ENCODE assay signal across 9 mouse cellular contexts in genomic region chr11:31807461-31808215, GRCm38 (mm10).
A peak's percentile ranks its signal among the peaks of the same experiment; 100 is the strongest.
DNase-seq lines count a peak whose midpoint lies in the region; ATAC-seq lines count a peak whose summit lies in the region.
"Had no signal": no experiment of that assay in that cellular context is flagged by ENCODE, and none has a peak within 500 bp of the region (broad histone marks: within the 10 kb centered on the region; RNA-seq: fewer than 3 reads in every experiment).

No protein-coding gene starts in this region.

- no peaks in the 10 kb centered on the region for H3K27me3 ChIP-seq in hindbrain, embryonic 16.5 days (replicated peaks; ENCODE audit: control insufficient read depth, insufficient read depth, low read length)
- H3K27me3 ChIP-seq in neural tube, embryonic 14.5 days (ENCODE audit: control insufficient read depth, insufficient read depth, low read length): no peaks in the 10 kb centered on the region

- no peaks in the 10 kb centered on the region for H3K36me3 ChIP-seq in hindbrain, embryonic 16.5 days (ENCODE audit: control insufficient read depth, insufficient read depth, low read length)
- H3K36me3 ChIP-seq in neural tube, embryonic 14.5 days (ENCODE audit: control insufficient read depth, insufficient read depth, low read length): no peaks in the 10 kb centered on the region
- H3K36me3 ChIP-seq: G1E had no signal

- H3K9ac ChIP-seq in hindbrain, embryonic 16.5 days (ENCODE audit: low read depth, low read length): no peak overlapping the region
- H3K9ac ChIP-seq in neural tube, embryonic 14.5 days (replicated peaks; ENCODE audit: low read depth, low read length): no peak overlapping the region

- H3K4me3 ChIP-seq in hindbrain, embryonic 16.5 days (ENCODE audit: low read length): no peak overlapping the region
- H3K4me3 ChIP-seq in neural tube, embryonic 14.5 days (ENCODE audit: low read depth, low read length): no peak overlapping the region

- peak; percentile 50 to 63 for DNase-seq in heart, adult 18-20 months
- no peak for DNase-seq in heart, postnatal 25 days (ENCODE audit: low spot score)
- DNase-seq in cerebellum, postnatal 14 days: peak; percentile 79 to 82
- peak; percentile 46 to 50 for DNase-seq in left cerebral cortex, postnatal 36 days (ENCODE audit: low spot score in 2 of 2)
- no peak for DNase-seq in embryo, embryonic 10.5 days (ENCODE audit: low spot score)

- ATAC-seq in CD4-positive, CD25-positive, alpha-beta regulatory T cell, adult 4 months: peak; percentile 41
- peak; percentile 93 for ATAC-seq in hindbrain, embryonic 16.5 days
- ATAC-seq in neural tube, embryonic 14.5 days (ENCODE audit: low read depth): peak; percentile 69

- H3K4me1 ChIP-seq in hindbrain, embryonic 16.5 days (ENCODE audit: control insufficient read depth, insufficient read depth, low read depth, low read length): no peaks in the 10 kb centered on the region; the same call in 1 of the 2 replicates
- H3K4me1 ChIP-seq in neural tube, embryonic 14.5 days (ENCODE audit: control insufficient read depth, insufficient read depth, low read length): 0 out of 2 replicates have a peak, but pooled peaks cover 5% of the 10 kb centered on the region

- whole genome bisulfite sequencing in hindbrain, embryonic 16.5 days: 74% methylated on average over 8 of the region's 8 CpGs
- 79% methylated on average over 8 of the region's 8 CpGs for WGBS in neural tube, embryonic 14.5 days

- no peak overlapping the region for H3K4me2 ChIP-seq in hindbrain, embryonic 16.5 days (ENCODE audit: low read length)
- H3K4me2 ChIP-seq in neural tube, embryonic 14.5 days (ENCODE audit: low read depth, low read length): no peak overlapping the region

- no peaks in the 10 kb centered on the region for H3K9me3 ChIP-seq in hindbrain, embryonic 16.5 days (ENCODE audit: control insufficient read depth, low read length)
- no peaks in the 10 kb centered on the region for H3K9me3 ChIP-seq in neural tube, embryonic 14.5 days (ENCODE audit: control insufficient read depth, low read length)

- peak overlapping the region; percentile 53 for H3K27ac ChIP-seq in hindbrain, embryonic 16.5 days (ENCODE audit: low read depth, low read length)
- no peak overlapping the region for H3K27ac ChIP-seq in neural tube, embryonic 14.5 days (ENCODE audit: low read depth, low read length)

- intact Hi-C loops in heart, postnatal 25 days (cut with DNase I): no loop called here
- intact Hi-C loops in left cerebral cortex, postnatal 36 days (cut with DNase I): no loop called here

Comparison
In these comparisons a context has a peak if more than half of its experiments do, and no peak if none do; other contexts are left out.
1. DNase-seq: peak in heart, adult 18-20 months (2 of 2), cerebellum, postnatal 14 days (2 of 2) and left cerebral cortex, postnatal 36 days (2 of 2); none in heart, postnatal 25 days (single experiment) and embryo, embryonic 10.5 days (single experiment).
2. ATAC-seq: peak in every context shown above with its lines; median percentile 93 in hindbrain, embryonic 16.5 days; 69 in neural tube, embryonic 14.5 days; 41 in CD4-positive, CD25-positive, alpha-beta regulatory T cell, adult 4 months.